Mouse (Mus musculus): Measurements from ENCODE around the gene Nos1ap. TPM values are rescaled to one million over a fixed set of nuclear protein-coding genes. Genes with fewer than 3 reads are reported as not detected.
A peak's percentile ranks its signal among the peaks of the same experiment; 100 is the strongest.

The Nos1ap gene
- polyA plus RNA-seq, 1 experiment = 2.3 TPM

DNA sequence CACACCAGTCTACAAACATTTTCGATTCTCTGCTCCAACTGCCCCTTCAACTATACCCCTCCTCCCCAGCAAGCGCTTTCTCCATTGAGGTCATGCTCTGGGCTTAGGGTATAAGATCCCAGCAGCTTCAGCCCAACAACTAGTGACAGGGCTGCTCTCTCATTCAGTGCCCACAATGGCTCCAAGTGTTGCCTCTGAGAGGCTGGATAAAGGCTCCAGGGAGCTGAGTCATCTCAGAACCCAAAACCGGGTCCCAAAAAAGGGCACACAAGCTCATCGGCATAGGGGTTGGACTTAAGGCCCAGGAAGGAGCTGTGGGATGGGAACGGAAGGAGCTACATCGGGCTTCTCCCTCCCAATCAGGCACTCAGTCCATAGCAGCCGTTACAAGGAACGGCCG lies 288.0 kb downstream of the Nos1ap start:
- Histone ChIP-seq H3K4me3 (ENCODE audit: insufficient read depth, low read depth, low read length) (no peak overlapping the region), H3K4me1 (ENCODE audit: control insufficient read depth, insufficient read depth, insufficient read length, low read length) (no peaks in the 10 kb centered on the region), H3K27ac (replicated peaks; ENCODE audit: low read depth, low read length) (no peak overlapping the region)

DNA sequence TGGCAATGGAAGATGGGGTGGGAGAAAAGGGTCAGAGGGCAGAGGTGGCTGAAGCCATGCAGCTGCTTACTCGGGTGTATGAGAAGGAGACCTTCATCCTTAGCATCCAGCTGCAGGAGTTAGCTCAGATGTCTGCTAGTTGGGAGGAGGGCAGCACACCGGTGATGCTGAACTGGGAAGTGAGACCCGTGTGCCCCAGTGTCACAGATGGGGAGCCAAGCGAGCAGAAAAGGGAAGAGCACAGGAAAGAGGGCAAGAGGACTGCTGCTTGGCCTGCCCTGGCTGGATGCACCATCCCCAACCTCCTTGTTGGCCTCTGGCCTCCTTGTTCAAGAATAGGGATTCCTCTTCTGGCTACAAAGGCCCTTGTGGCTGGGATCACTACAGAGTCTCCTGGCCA lies 290.2 kb downstream of the Nos1ap start:
- Histone ChIP-seq H3K4me1 (ENCODE audit: control insufficient read depth, insufficient read depth, insufficient read length, low read length) (no peaks in the 10 kb centered on the region), H3K4me3 (ENCODE audit: insufficient read depth, low read depth, low read length) (no peak overlapping the region), H3K27ac (replicated peaks; ENCODE audit: low read depth, low read length) (no peak overlapping the region)

DNA sequence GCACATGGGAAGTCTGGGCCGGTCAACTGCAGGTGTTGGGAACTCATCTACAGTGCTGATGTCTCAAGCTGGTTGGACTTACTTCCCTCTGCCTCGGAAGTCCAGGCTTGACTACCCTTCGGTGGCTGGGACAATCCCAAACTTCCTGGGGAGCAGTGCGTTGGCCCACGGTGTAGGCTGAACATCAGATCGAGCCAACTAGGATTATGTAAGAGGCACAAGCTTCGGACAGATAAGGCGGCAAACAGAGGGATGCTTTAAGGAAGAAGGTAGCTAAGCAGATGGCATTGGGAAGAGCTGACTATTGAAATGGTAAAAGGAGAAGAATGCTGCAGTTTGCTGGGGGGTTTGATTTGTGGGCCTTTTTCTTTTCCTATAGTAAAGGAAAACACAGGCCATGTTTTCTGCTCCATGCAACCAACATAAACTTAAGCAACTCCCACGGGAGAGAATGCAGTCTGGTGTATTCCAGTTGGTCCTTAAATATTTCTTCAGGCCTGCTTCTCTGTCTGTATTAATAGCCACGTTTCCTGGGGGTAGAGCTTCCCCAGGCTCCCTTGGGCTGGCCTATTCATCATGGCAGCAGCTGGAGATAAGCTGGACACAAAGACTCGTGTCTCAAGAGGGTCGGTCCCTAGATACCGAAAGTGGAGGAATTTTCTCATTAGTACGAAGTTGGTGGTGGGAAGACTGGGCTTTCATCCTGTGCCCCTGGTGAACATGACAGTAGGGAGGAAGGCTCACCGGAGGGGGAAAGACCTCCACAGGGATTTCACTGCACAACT lies 294.7 kb downstream of the Nos1ap start:
- Histone ChIP-seq H3K27ac (replicated peaks; ENCODE audit: low read depth, low read length) (no peak overlapping the region), H3K4me1 (ENCODE audit: control insufficient read depth, insufficient read depth, insufficient read length, low read length) (no peaks in the 10 kb centered on the region), H3K4me3 (ENCODE audit: insufficient read depth, low read depth, low read length) (no peak overlapping the region)

DNA sequence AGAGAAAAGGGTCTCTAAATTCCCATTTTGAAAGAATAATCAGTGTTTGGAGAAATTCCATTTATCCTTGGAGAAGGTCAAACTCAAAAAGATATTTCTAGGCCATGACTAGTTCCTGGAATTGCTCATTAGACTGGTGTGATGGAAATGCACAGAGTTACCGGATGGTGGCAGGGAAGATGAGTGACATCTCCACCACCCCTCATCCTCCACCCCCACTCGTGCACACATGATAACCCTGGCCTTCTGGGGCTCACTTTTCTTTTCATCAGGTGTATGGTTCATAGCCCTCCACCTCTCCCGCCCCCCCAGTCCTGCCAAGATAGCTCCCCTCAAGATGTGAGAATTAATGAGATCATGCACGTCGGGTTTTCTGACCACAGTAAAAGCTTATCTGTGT lies 296.4 kb downstream of the Nos1ap start:
- Histone ChIP-seq H3K4me1 (ENCODE audit: control insufficient read depth, insufficient read depth, insufficient read length, low read length) (no peaks in the 10 kb centered on the region), H3K27ac (replicated peaks; ENCODE audit: low read depth, low read length) (no peak overlapping the region), H3K4me3 (ENCODE audit: insufficient read depth, low read depth, low read length) (no peak overlapping the region)

DNA sequence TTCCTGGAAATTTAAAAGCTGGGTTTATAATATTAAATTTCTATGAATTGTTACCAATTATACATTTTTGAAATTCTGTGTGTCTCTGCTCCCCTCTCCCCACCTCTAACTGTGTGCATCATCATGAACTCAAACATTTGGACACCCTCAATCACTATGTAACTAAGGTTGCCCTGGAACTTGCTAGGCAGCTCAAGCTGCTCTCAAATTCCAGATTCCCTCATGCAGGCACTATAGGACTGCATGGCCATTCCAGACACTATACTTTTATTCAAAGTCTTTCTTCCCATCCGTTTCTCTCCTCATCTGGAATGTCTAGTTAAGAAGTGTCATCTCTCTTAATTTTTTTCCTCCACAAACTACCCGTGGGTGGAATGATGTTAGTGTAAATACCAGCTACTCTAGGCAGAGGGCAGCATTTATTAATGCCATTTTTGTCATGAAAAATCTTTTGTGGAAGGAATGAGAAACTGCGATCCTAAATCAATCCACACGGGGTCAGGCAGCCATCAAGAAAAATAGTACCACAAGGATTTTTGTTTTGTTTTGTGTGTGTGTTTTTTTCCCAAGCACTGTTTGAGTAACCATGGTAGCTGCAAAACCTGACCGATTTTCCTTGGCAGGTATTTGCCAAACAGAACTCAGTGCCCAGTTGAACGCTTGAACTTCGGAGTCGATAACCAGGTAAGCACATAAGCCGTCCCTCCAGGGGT lies 297.3 kb downstream of the Nos1ap start:
- Histone ChIP-seq H3K4me3 (ENCODE audit: insufficient read depth, low read depth, low read length) (no peak overlapping the region), H3K4me1 (ENCODE audit: control insufficient read depth, insufficient read depth, insufficient read length, low read length) (no peaks in the 10 kb centered on the region)

DNA sequence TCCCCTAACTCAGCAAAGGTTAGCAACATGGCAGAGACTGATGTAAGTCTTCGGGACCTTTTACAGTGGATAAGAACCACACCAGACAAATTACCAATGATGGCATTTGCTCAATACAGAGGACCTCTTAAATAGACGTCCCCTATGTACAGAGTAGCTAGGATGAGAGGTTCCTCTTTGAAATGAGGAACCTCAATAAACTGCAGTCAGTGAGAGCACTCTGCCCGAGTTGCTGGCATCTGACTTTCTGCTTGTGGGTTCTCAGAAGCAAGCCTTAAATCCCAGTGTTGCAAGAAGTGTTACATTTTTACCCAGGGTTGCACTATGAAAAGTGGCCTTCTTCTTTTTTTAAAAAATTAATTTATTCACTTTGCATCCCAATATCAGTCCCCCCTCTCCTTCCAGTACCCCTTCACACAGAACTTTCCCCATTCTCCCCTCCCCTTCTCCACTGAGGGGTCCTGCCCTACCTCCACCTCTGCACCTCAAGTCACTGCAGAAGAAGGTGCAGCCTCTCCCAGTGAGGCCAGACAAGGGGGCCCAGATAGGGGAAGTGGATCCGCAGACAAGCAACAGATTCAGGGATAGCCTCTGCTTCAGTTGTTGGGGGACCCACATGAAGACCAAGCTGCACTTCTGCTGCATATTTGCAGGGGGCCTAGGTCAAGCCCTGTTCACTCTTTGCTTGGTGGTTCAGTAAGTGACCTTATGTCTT lies 307.1 kb downstream of the Nos1ap start:
- H3K27ac ChIP-seq (replicated peaks; ENCODE audit: low read depth, low read length) = no peak overlapping the region
- no peaks in the 10 kb centered on the region for H3K4me1 ChIP-seq (ENCODE audit: control insufficient read depth, insufficient read depth, insufficient read length, low read length)
- H3K4me3 ChIP-seq (ENCODE audit: insufficient read depth, low read depth, low read length) = no peak overlapping the region

More for the DNA sequence above, 297.3 kb downstream of the Nos1ap start:
- H3K27ac ChIP-seq (replicated peaks; ENCODE audit: low read depth, low read length) = no peak overlapping the region

DNA sequence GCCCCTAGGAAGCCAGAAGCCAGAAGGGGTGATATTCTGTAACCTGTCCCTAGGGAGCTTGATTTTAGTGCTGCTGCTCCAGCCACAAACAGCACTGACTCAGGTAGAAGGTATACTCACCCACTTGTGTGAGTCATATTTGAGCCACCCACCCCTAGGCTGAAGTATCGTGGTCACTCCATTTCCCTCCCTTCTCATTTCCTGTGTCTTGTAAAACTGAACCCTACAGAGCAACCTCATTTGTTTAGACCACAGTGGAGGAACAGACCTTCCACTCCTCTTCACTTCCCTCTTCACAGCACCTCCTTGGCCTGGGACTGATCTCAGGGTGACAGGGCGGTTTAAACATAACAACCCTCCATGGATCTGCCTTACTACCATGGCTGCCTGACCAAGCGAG lies 312.6 kb downstream of the Nos1ap start, which contains the start of gene Sh2d1b1:
TSS of gene Sh2d1b1 (plus strand) at position 305 of the 400 bp plus-strand sequence.
- Histone ChIP-seq H3K4me1 (ENCODE audit: control insufficient read depth, insufficient read depth, insufficient read length, low read length) (no peaks in the 10 kb centered on the region), H3K4me3 (ENCODE audit: insufficient read depth, low read depth, low read length) (no peak within 1 kb of the TSS), H3K27ac (replicated peaks; ENCODE audit: low read depth, low read length) (no peak within 1 kb of the TSS)

DNA sequence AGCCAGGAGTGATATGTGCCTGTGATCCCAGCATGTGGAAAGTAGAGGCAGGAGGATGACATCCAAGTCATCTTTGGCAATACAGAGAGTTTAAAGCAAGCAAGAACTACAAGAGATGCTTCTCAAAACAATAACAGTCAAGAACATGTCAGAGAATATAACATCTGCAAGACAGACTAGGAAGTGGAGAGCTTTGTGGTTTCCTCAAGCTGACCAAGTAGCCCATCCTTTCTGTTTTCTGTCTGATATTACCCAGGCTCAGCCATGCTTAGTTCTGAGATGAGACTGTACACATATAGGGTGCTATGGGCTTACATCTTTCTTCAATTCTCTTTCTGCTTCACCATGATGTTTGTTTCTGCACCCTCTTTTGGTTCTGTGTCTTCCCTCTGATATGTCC lies 316.4 kb downstream of the Nos1ap start:
- H3K27ac ChIP-seq (replicated peaks; ENCODE audit: low read depth, low read length) = no peak overlapping the region
- H3K4me1 ChIP-seq (ENCODE audit: control insufficient read depth, insufficient read depth, insufficient read length, low read length) = no peaks in the 10 kb centered on the region
- H3K4me3 ChIP-seq (ENCODE audit: insufficient read depth, low read depth, low read length) = no peak overlapping the region

DNA sequence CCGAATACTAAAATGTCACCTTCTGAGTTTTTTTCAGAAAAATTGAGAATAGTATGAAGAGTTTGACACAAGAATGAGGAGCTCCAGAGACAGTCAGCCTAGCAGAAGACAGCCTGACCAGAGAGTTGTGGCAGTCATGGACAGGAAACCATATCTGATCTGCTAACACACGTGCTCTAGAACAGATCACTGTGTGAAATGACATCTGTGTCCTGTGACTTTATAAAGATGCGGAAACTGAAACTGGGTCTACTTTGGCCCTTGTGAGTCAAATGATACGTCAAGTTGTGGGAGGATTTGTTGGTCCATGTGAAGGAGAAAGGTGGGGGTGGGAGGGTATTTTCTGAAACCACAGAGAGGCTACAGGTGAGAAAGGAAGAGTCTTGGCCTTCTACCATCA lies 319.0 kb downstream of the Nos1ap start:
- Histone ChIP-seq H3K4me1 (ENCODE audit: control insufficient read depth, insufficient read depth, insufficient read length, low read length) (no peaks in the 10 kb centered on the region), H3K4me3 (ENCODE audit: insufficient read depth, low read depth, low read length) (no peak overlapping the region), H3K27ac (replicated peaks; ENCODE audit: low read depth, low read length) (no peak overlapping the region)

DNA sequence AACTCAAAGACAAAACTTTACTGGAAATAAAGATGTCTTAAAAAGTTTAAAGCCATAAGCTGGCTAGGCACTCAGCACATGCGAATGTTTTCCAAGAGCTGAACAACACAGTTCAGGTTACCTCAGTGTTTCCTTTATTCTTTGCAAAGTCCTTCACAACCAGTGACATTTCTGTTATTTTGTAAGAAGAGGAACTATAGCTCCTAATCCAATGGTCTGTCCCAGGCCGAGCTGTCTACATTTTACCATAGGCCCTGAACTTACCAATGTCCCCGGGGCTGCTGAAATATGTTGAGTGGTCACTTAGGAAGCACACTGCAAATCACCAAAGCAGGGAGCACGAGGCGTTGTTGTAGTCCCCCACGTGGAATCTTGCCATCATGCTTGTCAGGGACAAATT lies 319.4 kb downstream of the Nos1ap start:
- Histone ChIP-seq H3K27ac (replicated peaks; ENCODE audit: low read depth, low read length) (no peak overlapping the region), H3K4me3 (ENCODE audit: insufficient read depth, low read depth, low read length) (no peak overlapping the region), H3K4me1 (ENCODE audit: control insufficient read depth, insufficient read depth, insufficient read length, low read length) (no peaks in the 10 kb centered on the region)

DNA sequence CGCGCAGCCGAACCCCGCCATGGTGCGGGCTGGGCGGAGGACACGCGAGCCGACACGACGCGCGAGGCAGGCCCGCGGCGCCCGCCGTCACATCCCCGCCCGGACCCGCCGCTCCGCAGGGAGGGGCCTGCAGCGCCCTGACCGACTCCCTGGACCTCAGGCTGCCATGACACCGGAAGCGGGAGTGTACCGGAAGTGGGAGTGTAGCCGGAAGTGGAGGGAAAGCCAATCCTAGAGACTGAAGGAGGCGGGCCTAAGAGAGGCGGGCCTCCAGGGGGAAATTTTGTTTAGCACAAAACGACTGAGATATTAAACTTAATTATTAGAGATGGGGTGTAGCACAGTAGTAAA lies 334.1 kb downstream of the Nos1ap start:
- Histone ChIP-seq H3K4me3 (ENCODE audit: insufficient read depth, low read depth, low read length) (peak overlapping the region; percentile 90), H3K27ac (replicated peaks; ENCODE audit: low read depth, low read length) (no peak overlapping the region), H3K4me1 (ENCODE audit: control insufficient read depth, insufficient read depth, insufficient read length, low read length) (no peaks in the 10 kb centered on the region)

DNA sequence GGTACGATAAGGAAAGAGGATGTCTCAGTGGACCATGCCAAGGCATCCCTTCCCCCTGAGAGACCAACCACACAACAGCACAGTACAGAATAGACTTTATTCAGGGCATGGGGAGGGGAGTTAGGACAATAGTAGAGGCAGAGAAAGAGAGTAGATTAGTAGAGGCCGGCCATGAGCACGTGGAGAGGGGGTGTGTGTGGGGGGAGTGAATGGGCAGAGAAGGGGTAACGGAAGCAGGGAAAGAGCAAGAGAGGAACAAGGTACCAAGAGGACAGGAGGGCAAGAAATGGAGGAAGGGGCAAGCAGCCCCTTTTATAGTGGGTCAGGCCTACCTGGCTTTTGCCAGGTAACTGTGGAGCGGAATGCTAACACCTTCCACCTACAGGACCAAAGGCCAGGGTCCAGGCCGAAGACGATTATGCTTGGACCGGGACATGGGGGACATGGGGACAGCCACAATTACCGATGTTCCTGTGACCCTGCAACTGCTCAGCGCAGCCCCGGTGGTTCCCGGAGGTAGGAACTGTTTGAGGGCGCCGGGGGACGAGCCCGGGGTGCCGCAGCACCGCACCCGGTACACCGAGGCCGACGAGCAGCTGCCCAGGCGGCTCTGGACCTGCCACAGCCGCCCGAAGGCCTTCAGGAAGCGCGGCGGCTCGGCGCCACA lies 334.6 kb downstream of the Nos1ap start:
- H3K27ac ChIP-seq (replicated peaks; ENCODE audit: low read depth, low read length) = no peak overlapping the region
- H3K4me1 ChIP-seq (ENCODE audit: control insufficient read depth, insufficient read depth, insufficient read length, low read length) = no peaks in the 10 kb centered on the region
- H3K4me3 ChIP-seq (ENCODE audit: insufficient read depth, low read depth, low read length) = peak overlapping the region; percentile 90

Data from brown adipose tissue, adult 24 weeks (tissue).